Mouse (Mus musculus) limb, embryonic 12.5 days (tissue): ENCODE measurements around the gene Gsk3b. TPM values are rescaled to one million over a fixed set of nuclear protein-coding genes. Genes with fewer than 3 reads are reported as not detected.
"Not testable (repeated sequence)": the region's sequence is repeated elsewhere in the genome, so short reads cannot be mapped to it uniquely, and the experiment has no call there.

ENCODE experiments used
- ATAC-seq: fragments of 200-750 bp; cut with Nextera tagmentation; 2 replicates; pipeline ENCODE4 v1.8.0; 2017; ENCODE audit warnings: low read depth, moderate TSS enrichment; ENCODE audit not compliant: insufficient number of reproducible peaks, insufficient read depth, low FRiP score, low TSS enrichment
- H3K27ac ChIP-seq: fragments of 300-500 bp; sonication (generic); 2 replicates; pipeline ENCODE4 v1.5.1; 2016; ENCODE audit warnings: mild to moderate bottlenecking, moderate library complexity
- H3K27me3 ChIP-seq: fragments of 300-500 bp; sonication (generic); 2 replicates; pipeline ENCODE4 v1.6.1; 2016; ENCODE audit warnings: mild to moderate bottlenecking, moderate library complexity
- H3K36me3 ChIP-seq: fragments of 300-500 bp; sonication (generic); 2 replicates; pipeline ENCODE4 v1.6.1; 2016; ENCODE audit warnings: mild to moderate bottlenecking, moderate library complexity
- H3K4me1 ChIP-seq: fragments of 300-500 bp; sonication (generic); replicated peaks from 2 replicates; pipeline ENCODE4 v1.6.1; 2016
- H3K4me2 ChIP-seq: fragments of 300-500 bp; sonication (generic); 2 replicates; pipeline ENCODE4 v1.6.1; 2016; ENCODE audit warnings: mild to moderate bottlenecking, moderate library complexity
- H3K4me3 ChIP-seq: fragments of 300-500 bp; sonication (generic); replicated peaks from 2 replicates; pipeline ENCODE4 v1.5.1; 2016; ENCODE audit warnings: mild to moderate bottlenecking
- H3K9ac ChIP-seq: fragments of 300-500 bp; sonication (generic); replicated peaks from 2 replicates; pipeline ENCODE4 v1.6.1; 2016; ENCODE audit warnings: mild to moderate bottlenecking, moderate library complexity
- H3K9me3 ChIP-seq: fragments of 300-500 bp; sonication (generic); 2 replicates; pipeline ENCODE4 v1.6.1; 2016; ENCODE audit warnings: mild to moderate bottlenecking, moderate library complexity
- WGBS: fragments of 180-500 bp; shearing (Covaris S2); methylation state at CpG from one replicate; pipeline ENCODE4 v1.1.7; 2016; 5-methylcytosine and 5-hydroxymethylcytosine counted together
- polyA plus RNA-seq: library from polyadenylated mRNA; unstranded; fragments of >200 nt; fragmentation: Nextera tagmentation; extraction: Ambion mirVana; gene quantifications from 2 replicates; pipeline ENCODE4 v1.2.1, GENCODE M21; 2016

Gene Gsk3b
- polyA plus RNA-seq, 1 experiment from 2014 or later = 68.6 TPM

- no peak overlapping the region for H3K4me2 ChIP-seq
- no peaks in the 10 kb centered on the region for H3K9me3 ChIP-seq
- peaks cover 60% of the 10 kb centered on the region for H3K36me3 ChIP-seq
- H3K9ac ChIP-seq = no peak overlapping the region
- 89% methylated on average over 6 of the region's 6 CpGs for WGBS
- no peaks in the 10 kb centered on the region for H3K4me1 ChIP-seq
- ATAC-seq = no peak
- no peak overlapping the region for H3K4me3 ChIP-seq
- H3K27me3 ChIP-seq = no peaks in the 10 kb centered on the region
- no peak overlapping the region for H3K27ac ChIP-seq
Measured at GRCm38 (mm10) chr16:38191460-38191859, 102.7 kb downstream of the Gsk3b start.

DNA sequence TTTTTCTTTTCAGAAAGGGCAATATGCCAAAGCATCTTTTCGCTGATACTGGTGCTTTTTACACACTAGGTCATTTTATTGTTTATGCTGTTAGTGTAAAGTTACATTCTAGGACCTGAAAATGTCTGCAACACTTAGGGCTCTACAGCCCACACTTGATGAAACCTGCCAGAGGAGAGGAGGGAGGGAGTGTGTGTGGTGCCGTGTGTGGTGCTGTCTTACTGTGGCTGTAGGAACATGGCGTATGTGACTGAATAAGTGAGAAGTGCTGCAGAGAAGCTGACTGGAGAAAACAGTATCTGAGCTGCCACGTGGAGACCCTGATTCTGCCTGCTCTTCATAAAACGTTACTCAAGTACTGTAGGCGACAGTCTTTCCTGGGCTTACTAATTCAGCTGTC is 103.8 kb downstream of the Gsk3b start:
- no peaks in the 10 kb centered on the region for H3K9me3 ChIP-seq
- H3K27me3 ChIP-seq = no peaks in the 10 kb centered on the region
- no peak overlapping the region for H3K4me2 ChIP-seq
- 87% methylated on average over 6 of the region's 6 CpGs for WGBS
- no peak overlapping the region for H3K27ac ChIP-seq
- H3K4me1 ChIP-seq = no peaks in the 10 kb centered on the region
- H3K36me3 ChIP-seq = peaks cover 63% of the 10 kb centered on the region
- H3K4me3 ChIP-seq = no peak overlapping the region
- no peak overlapping the region for H3K9ac ChIP-seq
- no peak for ATAC-seq

DNA sequence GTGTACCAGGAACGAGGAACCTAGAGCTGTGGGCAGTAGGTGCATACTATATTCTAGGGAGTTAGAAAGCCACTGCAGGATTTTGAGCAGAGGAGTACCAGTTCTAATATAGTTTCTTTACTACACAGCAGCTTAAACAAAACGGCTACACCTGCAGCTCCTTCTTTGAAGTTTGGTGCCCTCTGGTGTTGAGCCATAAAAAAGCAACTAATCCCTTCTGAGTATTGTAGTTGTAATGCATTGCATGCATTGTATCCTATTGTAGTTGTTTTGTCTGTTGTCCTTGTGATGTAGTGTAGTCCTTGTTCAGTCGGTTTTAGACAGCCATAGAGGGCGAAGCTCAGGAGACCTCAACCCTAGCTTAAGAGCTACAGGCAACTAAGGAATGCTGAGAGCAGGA is 108.5 kb downstream of the Gsk3b start:
- no peak overlapping the region for H3K4me3 ChIP-seq
- no peaks in the 10 kb centered on the region for H3K27me3 ChIP-seq
- H3K36me3 ChIP-seq = peaks cover 54% of the 10 kb centered on the region
- H3K27ac ChIP-seq = no peak overlapping the region
- H3K4me2 ChIP-seq = no peak overlapping the region
- H3K9ac ChIP-seq = no peak overlapping the region
- no peak for ATAC-seq
- no peaks in the 10 kb centered on the region for H3K9me3 ChIP-seq
- no peaks in the 10 kb centered on the region for H3K4me1 ChIP-seq
- 64% methylated on average over 4 of the region's 4 CpGs for WGBS

DNA sequence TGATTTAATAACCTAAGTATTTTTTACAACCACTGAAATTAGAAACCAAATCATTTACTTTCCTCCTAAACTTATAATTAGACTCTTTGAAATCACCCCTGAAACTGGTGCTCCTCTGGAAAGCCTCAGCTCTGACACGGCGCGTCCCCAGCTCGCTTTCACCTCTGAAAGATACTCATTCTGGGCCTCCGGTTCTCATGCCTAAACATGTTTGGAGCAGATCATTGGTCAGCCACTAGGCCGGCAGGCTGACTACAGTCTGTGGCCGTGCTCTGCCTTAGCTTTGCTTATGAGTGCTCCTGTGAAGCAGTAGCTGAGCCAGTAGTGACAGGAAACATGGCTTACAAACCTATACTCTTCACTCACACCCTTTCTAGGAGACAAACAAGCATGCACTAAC is 116.5 kb downstream of the Gsk3b start:
- Histone ChIP-seq H3K27ac (no peak overlapping the region), H3K36me3 (peaks cover 39% of the 10 kb centered on the region), H3K27me3 (no peaks in the 10 kb centered on the region), H3K4me2 (no peak overlapping the region), H3K4me1 (no peaks in the 10 kb centered on the region), H3K9ac (no peak overlapping the region), H3K9me3 (no peaks in the 10 kb centered on the region), H3K4me3 (no peak overlapping the region)
- 85% methylated on average over 7 of the region's 7 CpGs for WGBS
- no peak for ATAC-seq

DNA sequence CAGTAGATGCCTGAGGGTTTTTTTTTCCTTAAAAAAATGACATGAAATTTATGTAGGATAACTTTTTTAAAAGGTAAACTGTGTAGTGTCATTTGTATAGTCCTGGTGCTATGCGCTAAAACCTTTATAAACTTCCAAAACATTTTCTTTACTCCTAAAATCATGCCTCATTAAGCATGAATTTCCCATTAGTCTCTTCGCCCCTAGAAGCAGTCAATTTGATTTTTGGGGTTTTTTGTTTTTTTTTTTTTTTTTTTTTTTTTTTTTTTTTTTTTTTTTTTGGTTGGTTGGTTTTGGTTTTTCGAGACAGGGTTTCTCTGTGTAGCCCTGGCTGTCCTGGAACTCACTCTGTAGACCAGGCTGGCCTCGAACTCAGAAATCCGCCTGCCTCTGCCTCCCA is 133.7 kb downstream of the Gsk3b start:
- not testable (repeated sequence) for H3K9me3 ChIP-seq, H3K4me1 ChIP-seq, ATAC-seq, H3K27ac ChIP-seq, H3K4me2 ChIP-seq, H3K27me3 ChIP-seq, H3K4me3 ChIP-seq, H3K9ac ChIP-seq
- peaks cover 54% of the 10 kb centered on the region for H3K36me3 ChIP-seq
- 96% methylated on average over 5 of the region's 5 CpGs for WGBS

GRCm38 (mm10) chr16:38236936-38237585 is 148.3 kb downstream of the Gsk3b start:
- peaks cover 39% of the 10 kb centered on the region for H3K36me3 ChIP-seq
- WGBS = 84% methylated on average over 4 of the region's 4 CpGs
- H3K9me3 ChIP-seq = no peaks in the 10 kb centered on the region
- H3K4me3 ChIP-seq = no peak overlapping the region
- no peaks in the 10 kb centered on the region for H3K4me1 ChIP-seq
- no peak overlapping the region for H3K9ac ChIP-seq
- no peaks in the 10 kb centered on the region for H3K27me3 ChIP-seq
- H3K27ac ChIP-seq = no peak overlapping the region
- no peak overlapping the region for H3K4me2 ChIP-seq
- ATAC-seq = no peak

DNA sequence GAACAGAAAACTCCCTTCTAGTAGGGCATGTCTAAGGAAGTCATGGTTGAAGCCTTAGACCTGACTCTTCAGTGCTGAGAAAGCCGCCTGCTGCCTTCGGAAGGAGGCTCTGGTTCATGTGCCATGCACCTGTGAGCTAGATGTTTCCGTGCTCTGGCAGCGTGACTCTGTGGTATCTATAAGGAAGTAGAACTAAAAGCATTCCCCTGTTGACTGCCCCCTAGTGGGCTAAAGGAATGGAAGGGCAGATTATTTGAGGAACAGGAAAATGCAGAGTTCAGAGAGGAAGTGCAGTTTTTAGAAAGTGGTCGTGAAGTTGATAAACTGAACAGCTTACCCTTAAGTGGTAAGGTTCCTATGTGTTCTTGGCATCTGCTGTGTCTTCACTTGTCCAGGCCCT is 150.9 kb downstream of the Gsk3b start:
- H3K36me3 ChIP-seq = peaks cover 41% of the 10 kb centered on the region
- no peak for ATAC-seq
- no peak overlapping the region for H3K27ac ChIP-seq
- no peaks in the 10 kb centered on the region for H3K9me3 ChIP-seq
- WGBS = 79% methylated on average over 5 of the region's 5 CpGs
- no peaks in the 10 kb centered on the region for H3K27me3 ChIP-seq
- H3K4me1 ChIP-seq = no peaks in the 10 kb centered on the region
- H3K9ac ChIP-seq = no peak overlapping the region
- no peak overlapping the region for H3K4me3 ChIP-seq
- no peak overlapping the region for H3K4me2 ChIP-seq

DNA sequence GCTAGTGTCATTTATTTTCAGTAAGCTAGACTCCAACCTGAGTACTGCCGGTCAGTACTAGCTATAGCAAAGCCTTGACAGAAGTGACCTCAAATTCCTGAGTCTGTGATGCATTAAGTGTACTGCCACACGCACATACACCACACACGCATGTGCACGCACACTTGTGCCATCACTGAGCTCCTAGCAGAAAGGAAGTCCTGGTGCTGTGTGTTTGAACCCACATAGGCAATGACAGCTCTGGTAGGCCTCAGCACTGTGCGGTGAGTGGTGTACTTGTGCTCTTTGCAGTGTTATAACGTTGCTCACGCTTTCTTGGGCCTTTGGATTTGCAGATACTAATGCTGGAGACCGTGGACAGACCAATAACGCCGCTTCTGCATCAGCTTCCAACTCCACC is 151.4 kb downstream of the Gsk3b start:
- Histone ChIP-seq H3K36me3 (peaks cover 41% of the 10 kb centered on the region), H3K27ac (no peak overlapping the region), H3K4me1 (no peaks in the 10 kb centered on the region), H3K27me3 (no peaks in the 10 kb centered on the region), H3K9ac (no peak overlapping the region), H3K4me3 (no peak overlapping the region), H3K4me2 (no peak overlapping the region), H3K9me3 (no peaks in the 10 kb centered on the region)
- ATAC-seq = no peak
- 93% methylated on average over 10 of the region's 10 CpGs for WGBS

- Histone ChIP-seq H3K36me3 (peaks cover 31% of the 10 kb centered on the region), H3K9me3 (no peaks in the 10 kb centered on the region), H3K27ac (no peak overlapping the region), H3K9ac (no peak overlapping the region), H3K4me2 (no peak overlapping the region), H3K4me1 (peaks cover 19% of the 10 kb centered on the region), H3K27me3 (no peaks in the 10 kb centered on the region), H3K4me3 (no peak overlapping the region)
- 94% methylated on average over 6 of the region's 6 CpGs for WGBS
- no peak for ATAC-seq
Measured at GRCm38 (mm10) chr16:38244111-38244510, 155.3 kb downstream of the Gsk3b start.

DNA sequence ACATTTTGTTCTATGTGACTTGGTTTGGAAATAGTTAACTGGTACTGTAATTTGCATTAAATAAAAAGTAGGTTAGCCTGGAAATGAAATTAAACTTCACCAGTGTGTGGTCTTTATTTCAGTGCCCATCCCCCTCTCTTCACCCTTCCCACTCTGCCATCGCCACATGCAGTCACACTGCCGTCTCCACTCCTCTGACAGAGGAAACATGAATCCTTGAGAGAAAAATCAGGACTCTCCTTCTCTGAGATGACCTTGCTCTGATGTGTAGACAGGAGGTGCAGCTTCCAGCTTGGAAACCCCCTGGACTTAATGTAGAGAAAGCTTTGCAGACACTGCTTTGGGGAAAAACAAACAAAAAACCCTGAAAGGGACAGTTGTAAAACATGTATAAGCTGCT is 156.6 kb downstream of the Gsk3b start:
- H3K36me3 ChIP-seq = peaks cover 21% of the 10 kb centered on the region
- 41% methylated on average over 2 of the region's 2 CpGs for WGBS
- no peaks in the 10 kb centered on the region for H3K27me3 ChIP-seq
- H3K4me2 ChIP-seq = no peak overlapping the region
- ATAC-seq = no peak
- no peak overlapping the region for H3K9ac ChIP-seq
- peaks cover 21% of the 10 kb centered on the region for H3K4me1 ChIP-seq
- no peaks in the 10 kb centered on the region for H3K9me3 ChIP-seq
- H3K27ac ChIP-seq = peak overlapping the region; percentile 50; the same call in 1 of the 2 replicates
- no peak overlapping the region for H3K4me3 ChIP-seq

GRCm38 (mm10) chr16:38245849-38246585 is 157.2 kb downstream of the Gsk3b start:
- peaks cover 21% of the 10 kb centered on the region for H3K4me1 ChIP-seq
- 65% methylated on average over 5 of the region's 5 CpGs for WGBS
- H3K27ac ChIP-seq = no peak overlapping the region
- no peak overlapping the region for H3K4me2 ChIP-seq
- no peak for ATAC-seq
- H3K36me3 ChIP-seq = peaks cover 15% of the 10 kb centered on the region
- no peak overlapping the region for H3K4me3 ChIP-seq
- H3K27me3 ChIP-seq = no peaks in the 10 kb centered on the region
- no peaks in the 10 kb centered on the region for H3K9me3 ChIP-seq
- no peak overlapping the region for H3K9ac ChIP-seq
